Mouse (Mus musculus): ENCODE results near the gene Phf2. TPM values are rescaled to one million over a fixed set of nuclear protein-coding genes. Genes with fewer than 3 reads are reported as not detected.

Phf2 gene
- polyA plus RNA-seq, 1 experiment from 2014 or later, result 14.3 TPM

DNA sequence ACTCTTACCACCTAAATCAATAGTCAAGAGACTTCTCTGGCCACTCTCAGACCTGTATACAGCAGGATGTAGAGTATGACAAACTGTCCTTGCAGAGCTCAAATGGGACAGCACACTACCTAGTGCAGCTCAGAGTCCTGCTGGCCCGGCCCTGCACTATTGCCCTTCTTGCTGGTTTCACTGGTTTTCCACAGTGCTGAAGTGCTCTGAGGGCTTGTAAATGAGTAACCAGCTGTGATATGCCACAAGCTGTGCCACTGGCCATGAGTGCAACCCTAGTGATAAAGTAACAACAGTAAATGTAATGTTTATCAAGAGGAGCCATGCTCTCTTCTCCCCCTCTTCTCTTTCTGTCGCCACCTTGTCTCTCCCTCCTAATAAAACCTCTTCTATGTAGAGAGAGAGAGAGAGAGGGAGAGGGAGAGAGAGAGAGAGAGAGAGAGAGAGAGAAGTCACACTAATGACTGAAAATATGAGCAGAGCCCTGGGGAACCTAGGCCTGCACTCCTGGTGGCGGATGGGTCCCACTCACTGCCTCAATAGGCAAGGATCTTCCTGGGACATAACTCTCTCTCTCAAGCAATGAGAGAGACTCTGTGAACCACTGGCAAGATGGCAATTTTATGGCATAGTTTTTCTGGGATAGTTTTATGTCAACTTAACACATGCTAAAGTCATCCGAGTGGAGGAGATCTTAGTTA is 19.5 kb upstream of the Phf2 start:
- Histone ChIP-seq H3K27me3 (ENCODE audit: control insufficient read depth, insufficient read depth, low read length) (no peaks in the 10 kb centered on the region), H3K4me1 (ENCODE audit: control insufficient read depth, insufficient read depth, low read length) (no peaks in the 10 kb centered on the region), H3K9me3 (ENCODE audit: control insufficient read depth, low read length) (no peaks in the 10 kb centered on the region), H3K36me3 (ENCODE audit: control insufficient read depth, insufficient read depth, low read length) (peaks cover 77% of the 10 kb centered on the region), H3K4me2 (ENCODE audit: low read length) (no peak overlapping the region), H3K27ac (replicated peaks; ENCODE audit: low read depth, low read length) (no peak overlapping the region), H3K9ac (replicated peaks; ENCODE audit: low read length) (no peak overlapping the region), H3K4me3 (replicated peaks; ENCODE audit: low read depth, low read length) (no peak overlapping the region)
- no peak for DNase-seq
- no peak for ATAC-seq (ENCODE audit: low FRiP score, low TSS enrichment)
- WGBS, result 92% methylated on average over 4 of the region's 4 CpGs

DNA sequence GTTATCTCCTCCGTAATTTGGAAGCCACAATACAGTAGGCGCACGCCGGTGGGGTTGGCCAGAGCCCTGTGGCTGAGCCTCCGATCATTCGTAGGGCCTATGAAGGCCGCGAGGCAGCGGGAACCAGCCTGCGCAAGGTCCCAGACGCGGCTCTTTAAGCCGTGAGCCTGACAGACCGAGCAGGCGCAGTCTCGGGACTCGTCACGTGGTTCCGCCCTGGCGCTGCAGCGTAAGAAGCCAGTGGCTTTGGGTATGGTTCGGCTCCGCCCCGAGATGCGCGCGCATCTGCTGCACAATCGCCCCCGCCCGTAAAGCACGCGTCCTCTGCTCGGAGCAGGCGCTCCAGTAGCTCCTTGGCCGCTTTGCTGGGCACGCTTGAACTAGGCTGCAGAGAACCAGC is 7.6 kb upstream of the Phf2 start:
- DNase-seq (peak; percentile 100), ATAC-seq (ENCODE audit: low FRiP score, low TSS enrichment) (peak; percentile 99)
- peak overlapping the region; percentile 92 for H3K27ac ChIP-seq (replicated peaks; ENCODE audit: low read depth, low read length)
- peaks cover 25% of the 10 kb centered on the region for H3K36me3 ChIP-seq (ENCODE audit: control insufficient read depth, insufficient read depth, low read length)
- under 1% methylated on average over 36 of the region's 36 CpGs for WGBS
- peak overlapping the region; percentile 82 for H3K4me2 ChIP-seq (ENCODE audit: low read length)
- peaks cover 6% of the 10 kb centered on the region; the same call in 1 of the 2 replicates for H3K4me1 ChIP-seq (ENCODE audit: control insufficient read depth, insufficient read depth, low read length)
- H3K27me3 ChIP-seq (ENCODE audit: control insufficient read depth, insufficient read depth, low read length), result no peaks in the 10 kb centered on the region
- peak overlapping the region; percentile 47 for H3K4me3 ChIP-seq (replicated peaks; ENCODE audit: low read depth, low read length)
- no peaks in the 10 kb centered on the region for H3K9me3 ChIP-seq (ENCODE audit: control insufficient read depth, low read length)
- H3K9ac ChIP-seq (replicated peaks; ENCODE audit: low read length), result peak overlapping the region; percentile 79

DNA sequence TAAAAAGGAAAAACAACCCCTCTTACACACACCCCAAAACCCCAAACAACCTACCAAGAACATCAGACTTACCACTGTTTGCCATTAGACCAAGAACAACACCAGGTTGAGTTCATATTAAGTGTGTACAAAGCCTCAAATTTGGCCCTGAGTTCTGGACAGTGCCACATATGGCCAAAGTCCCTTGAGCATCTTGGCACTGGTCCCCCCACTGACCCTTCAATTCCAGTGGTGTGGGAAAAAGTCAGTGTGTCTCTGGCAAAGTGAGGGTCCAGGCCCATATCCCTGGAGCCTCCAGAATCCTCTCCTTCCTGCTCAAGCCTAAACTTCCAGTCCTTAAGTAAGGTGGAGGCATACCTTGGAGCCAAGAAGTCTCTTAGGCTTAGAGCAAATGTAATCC is 6.9 kb upstream of the Phf2 start:
- Histone ChIP-seq H3K36me3 (ENCODE audit: control insufficient read depth, insufficient read depth, low read length) (peaks cover 21% of the 10 kb centered on the region), H3K27me3 (ENCODE audit: control insufficient read depth, insufficient read depth, low read length) (no peaks in the 10 kb centered on the region), H3K9ac (replicated peaks; ENCODE audit: low read length) (peak overlapping the region; percentile 79), H3K4me1 (ENCODE audit: control insufficient read depth, insufficient read depth, low read length) (peaks cover 6% of the 10 kb centered on the region; the same call in 1 of the 2 replicates), H3K4me2 (ENCODE audit: low read length) (peak overlapping the region; percentile 82), H3K9me3 (ENCODE audit: control insufficient read depth, low read length) (no peaks in the 10 kb centered on the region), H3K4me3 (replicated peaks; ENCODE audit: low read depth, low read length) (peak overlapping the region; percentile 47), H3K27ac (replicated peaks; ENCODE audit: low read depth, low read length) (peak overlapping the region; percentile 92)
- ATAC-seq (ENCODE audit: low FRiP score, low TSS enrichment) (no peak), DNase-seq (no peak)

DNA sequence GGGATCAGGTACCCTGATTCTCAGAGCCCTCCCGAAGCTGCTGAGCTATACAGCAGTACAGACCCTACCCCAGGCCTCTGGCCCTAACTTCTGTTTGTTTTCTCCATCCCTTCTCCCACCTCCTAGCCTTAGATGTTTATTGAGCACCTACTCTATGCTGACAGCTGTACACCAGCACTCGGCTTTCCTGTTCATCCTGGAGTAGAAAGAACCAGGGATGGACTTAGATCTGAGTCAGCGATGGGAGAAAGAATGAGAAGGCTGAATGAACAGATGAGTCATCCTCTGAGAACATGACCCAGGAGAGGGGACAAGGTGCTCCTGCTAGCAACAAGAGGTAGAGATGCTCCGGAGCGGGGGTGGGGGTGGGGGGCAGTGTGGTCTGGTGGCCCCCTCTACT is 1.8 kb upstream of the Phf2 start:
- Histone ChIP-seq H3K9ac (replicated peaks; ENCODE audit: low read length) (no peak overlapping the region), H3K9me3 (ENCODE audit: control insufficient read depth, low read length) (no peaks in the 10 kb centered on the region), H3K36me3 (ENCODE audit: control insufficient read depth, insufficient read depth, low read length) (no peaks in the 10 kb centered on the region), H3K4me3 (replicated peaks; ENCODE audit: low read depth, low read length) (no peak overlapping the region), H3K4me2 (ENCODE audit: low read length) (no peak overlapping the region), H3K27me3 (ENCODE audit: control insufficient read depth, insufficient read depth, low read length) (no peaks in the 10 kb centered on the region), H3K4me1 (ENCODE audit: control insufficient read depth, insufficient read depth, low read length) (peaks cover 25% of the 10 kb centered on the region), H3K27ac (replicated peaks; ENCODE audit: low read depth, low read length) (no peak overlapping the region)
- 82% methylated on average over 5 of the region's 5 CpGs for WGBS
- DNase-seq (no peak), ATAC-seq (ENCODE audit: low FRiP score, low TSS enrichment) (no peak)

DNA sequence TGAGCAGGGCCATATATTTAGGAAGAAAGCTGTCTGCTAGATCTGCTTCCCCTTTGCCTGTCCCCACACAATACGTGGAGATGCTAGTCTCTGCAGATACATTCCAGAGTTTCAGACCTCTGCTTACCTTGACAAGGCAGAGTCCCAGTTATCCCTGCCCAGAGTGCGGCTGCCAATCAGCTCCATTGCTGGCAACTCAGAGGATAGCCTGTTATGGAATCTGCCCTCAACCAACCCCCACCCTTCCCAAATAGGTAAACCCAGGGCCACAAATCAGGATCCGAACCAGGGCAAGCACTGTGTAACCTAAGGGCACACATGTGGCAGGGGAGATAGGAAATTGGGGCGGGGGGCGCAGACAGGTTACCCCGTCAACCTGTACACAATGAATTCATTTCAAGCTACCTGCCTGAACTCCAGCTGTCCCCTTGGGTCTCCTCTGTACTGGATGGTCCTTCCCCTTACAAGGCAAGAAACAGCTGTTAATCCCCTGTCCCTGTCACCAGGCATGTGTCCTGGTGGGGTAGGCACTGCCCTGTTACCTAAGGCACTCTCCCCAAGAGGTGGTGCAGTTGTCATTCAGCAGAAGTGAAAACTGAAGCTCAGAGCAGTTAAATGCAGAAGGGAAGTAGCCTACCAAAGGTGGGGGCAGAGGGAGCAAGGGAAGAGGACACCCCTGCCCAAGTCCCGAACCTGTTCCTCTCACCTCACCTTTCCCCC is 1.1 kb upstream of the Phf2 start:
- WGBS, result 72% methylated on average over 7 of the region's 7 CpGs
- DNase-seq, result no peak
- no peaks in the 10 kb centered on the region for H3K9me3 ChIP-seq (ENCODE audit: control insufficient read depth, low read length)
- ATAC-seq (ENCODE audit: low FRiP score, low TSS enrichment), result no peak
- H3K4me1 ChIP-seq (ENCODE audit: control insufficient read depth, insufficient read depth, low read length), result peaks cover 25% of the 10 kb centered on the region
- H3K27me3 ChIP-seq (ENCODE audit: control insufficient read depth, insufficient read depth, low read length), result no peaks in the 10 kb centered on the region
- peak overlapping the region; percentile 73 for H3K4me3 ChIP-seq (replicated peaks; ENCODE audit: low read depth, low read length)
- H3K4me2 ChIP-seq (ENCODE audit: low read length), result peak overlapping the region; percentile 87
- H3K36me3 ChIP-seq (ENCODE audit: control insufficient read depth, insufficient read depth, low read length), result no peaks in the 10 kb centered on the region
- peak overlapping the region; percentile 88; the same call in 1 of the 2 replicates for H3K27ac ChIP-seq (replicated peaks; ENCODE audit: low read depth, low read length)
- peak overlapping the region; percentile 98 for H3K9ac ChIP-seq (replicated peaks; ENCODE audit: low read length)

DNA sequence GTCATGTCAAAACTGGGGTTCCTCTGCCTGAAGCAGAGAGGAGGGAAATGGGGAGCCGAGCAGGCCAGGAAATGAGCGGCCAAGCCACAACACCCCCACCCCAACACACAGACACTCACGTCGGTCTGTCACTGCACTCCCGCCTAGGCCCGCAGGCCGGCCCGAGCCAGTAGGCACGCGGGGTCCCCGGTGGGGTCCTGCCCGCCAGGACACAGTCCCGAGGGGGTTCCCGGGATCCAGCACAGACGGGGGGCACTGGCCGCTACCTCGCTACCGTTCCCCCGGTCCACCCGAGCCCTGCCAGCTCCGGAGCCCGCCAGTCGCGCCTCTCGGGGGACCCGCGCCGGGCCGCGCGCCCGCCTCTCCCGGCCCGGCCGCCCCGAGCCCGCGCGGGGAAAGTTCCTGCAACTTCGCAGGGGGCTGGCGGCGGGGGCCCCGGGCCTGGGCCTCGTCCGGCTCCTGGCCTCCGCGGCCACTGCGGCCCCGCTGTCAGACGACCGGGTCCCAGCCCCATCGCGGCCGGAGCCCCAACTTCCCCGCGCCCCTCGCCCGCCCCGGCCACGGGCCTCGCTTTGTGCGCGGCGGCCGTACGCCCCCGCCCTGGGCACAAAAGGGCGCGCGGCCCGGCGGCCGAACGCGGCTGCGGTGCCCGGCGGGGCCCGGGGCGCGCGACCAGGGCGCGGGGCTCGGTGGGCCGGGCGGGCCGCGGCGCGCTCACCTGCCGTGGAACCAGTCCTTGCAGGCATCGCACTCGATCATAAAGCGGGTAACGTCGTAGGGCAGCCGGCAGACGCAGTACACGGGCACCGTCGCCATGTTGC is 759 bp downstream of the Phf2 start:
- Histone ChIP-seq H3K4me3 (replicated peaks; ENCODE audit: low read depth, low read length) (peak overlapping the region; percentile 90), H3K27me3 (ENCODE audit: control insufficient read depth, insufficient read depth, low read length) (no peaks in the 10 kb centered on the region), H3K36me3 (ENCODE audit: control insufficient read depth, insufficient read depth, low read length) (no peaks in the 10 kb centered on the region), H3K9me3 (ENCODE audit: control insufficient read depth, low read length) (no peaks in the 10 kb centered on the region), H3K9ac (replicated peaks; ENCODE audit: low read length) (peak overlapping the region; percentile 98), H3K4me1 (ENCODE audit: control insufficient read depth, insufficient read depth, low read length) (peaks cover 25% of the 10 kb centered on the region), H3K4me2 (ENCODE audit: low read length) (peak overlapping the region; percentile 93), H3K27ac (replicated peaks; ENCODE audit: low read depth, low read length) (peak overlapping the region; percentile 88)
- WGBS, result under 1% methylated on average over 102 of the region's 102 CpGs
- peak; percentile 68 for DNase-seq
- ATAC-seq (ENCODE audit: low FRiP score, low TSS enrichment), result peak; percentile 46

DNA sequence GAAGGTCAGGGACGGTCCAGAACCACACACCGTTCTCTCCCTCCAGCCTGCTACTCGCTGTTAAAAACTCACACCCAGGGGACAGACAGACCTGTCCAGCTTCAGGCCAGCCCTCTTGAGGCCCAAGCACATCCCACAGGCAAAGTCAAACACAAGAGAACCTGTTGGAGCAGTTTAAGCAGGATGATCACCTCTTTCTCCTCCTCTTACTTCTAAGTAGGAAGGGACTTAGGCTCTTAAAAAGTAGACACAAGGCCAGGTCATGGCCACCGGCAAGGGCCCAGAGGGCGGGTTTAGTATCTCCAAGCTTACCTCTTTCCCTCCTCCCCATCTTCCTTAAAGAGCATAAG is 1.3 kb downstream of the Phf2 start:
- peak overlapping the region; percentile 98 for H3K9ac ChIP-seq (replicated peaks; ENCODE audit: low read length)
- no peaks in the 10 kb centered on the region for H3K9me3 ChIP-seq (ENCODE audit: control insufficient read depth, low read length)
- no peaks in the 10 kb centered on the region for H3K27me3 ChIP-seq (ENCODE audit: control insufficient read depth, insufficient read depth, low read length)
- 7% methylated on average over 5 of the region's 5 CpGs for WGBS
- DNase-seq, result peak; percentile 19
- peaks cover 25% of the 10 kb centered on the region for H3K4me1 ChIP-seq (ENCODE audit: control insufficient read depth, insufficient read depth, low read length)
- H3K4me3 ChIP-seq (replicated peaks; ENCODE audit: low read depth, low read length), result peak overlapping the region; percentile 90
- H3K27ac ChIP-seq (replicated peaks; ENCODE audit: low read depth, low read length), result peak overlapping the region; percentile 88; the same call in 1 of the 2 replicates
- H3K4me2 ChIP-seq (ENCODE audit: low read length), result peak overlapping the region; percentile 93
- H3K36me3 ChIP-seq (ENCODE audit: control insufficient read depth, insufficient read depth, low read length), result no peaks in the 10 kb centered on the region
- no peak for ATAC-seq (ENCODE audit: low FRiP score, low TSS enrichment)

DNA sequence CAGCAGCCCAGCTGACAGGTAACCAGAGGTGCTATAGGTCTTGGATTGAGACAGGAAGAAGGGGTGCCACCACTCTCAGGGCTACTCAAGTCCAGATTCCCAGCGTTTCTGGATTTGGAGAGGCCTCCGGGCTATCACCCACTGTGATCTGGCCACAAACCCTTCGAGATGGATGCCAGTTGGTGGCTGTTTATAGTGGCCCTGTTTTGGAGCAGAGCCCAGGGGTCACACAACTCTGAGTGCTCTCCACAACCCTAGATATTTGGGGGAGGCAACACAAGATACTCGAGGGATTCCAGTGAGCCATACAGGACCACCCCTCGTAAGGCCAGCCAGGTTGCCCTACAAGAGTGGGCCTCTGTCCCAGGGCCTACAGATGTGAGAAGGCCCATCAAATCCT is 1.8 kb downstream of the Phf2 start:
- H3K4me2 ChIP-seq (ENCODE audit: low read length), result peak overlapping the region; percentile 93
- no peaks in the 10 kb centered on the region for H3K36me3 ChIP-seq (ENCODE audit: control insufficient read depth, insufficient read depth, low read length)
- peaks cover 25% of the 10 kb centered on the region for H3K4me1 ChIP-seq (ENCODE audit: control insufficient read depth, insufficient read depth, low read length)
- whole genome bisulfite sequencing, result 18% methylated on average over 5 of the region's 5 CpGs
- DNase-seq (no peak), ATAC-seq (ENCODE audit: low FRiP score, low TSS enrichment) (no peak)
- H3K4me3 ChIP-seq (replicated peaks; ENCODE audit: low read depth, low read length), result peak overlapping the region; percentile 90
- H3K27ac ChIP-seq (replicated peaks; ENCODE audit: low read depth, low read length), result no peak overlapping the region
- H3K9me3 ChIP-seq (ENCODE audit: control insufficient read depth, low read length), result no peaks in the 10 kb centered on the region
- H3K27me3 ChIP-seq (ENCODE audit: control insufficient read depth, insufficient read depth, low read length), result no peaks in the 10 kb centered on the region
- H3K9ac ChIP-seq (replicated peaks; ENCODE audit: low read length), result peak overlapping the region; percentile 98

Measured in midbrain, embryonic 14.5 days (tissue).